Mouse (Mus musculus) stomach, embryonic 16.5 days (tissue): ENCODE data around the gene Metap1d. TPM values are rescaled to one million over a fixed set of nuclear protein-coding genes. Genes with fewer than 3 reads are reported as not detected.
A peak's percentile ranks its signal among the peaks of the same experiment; 100 is the strongest.

Source experiments
- ATAC-seq: fragments of 200-750 bp; cut with Nextera tagmentation; 2 replicates; pipeline ENCODE4 v1.8.0; 2017; ENCODE audit warnings: moderate number of reproducible peaks, moderate TSS enrichment; ENCODE audit not compliant: insufficient read depth, low FRiP score
- H3K27ac ChIP-seq: fragments of 300-500 bp; sonication (generic); 2 replicates; pipeline ENCODE4 v1.5.1; 2014; ENCODE audit warnings: low read length
- H3K27me3 ChIP-seq: fragments of 300-500 bp; sonication (generic); 2 replicates; pipeline ENCODE4 v1.6.1; 2014; ENCODE audit warnings: low read length, control low read depth, mixed read lengths; ENCODE audit not compliant: control insufficient read depth, insufficient read depth
- H3K36me3 ChIP-seq: fragments of 300-500 bp; sonication (generic); 2 replicates; pipeline ENCODE4 v1.6.1; 2014; ENCODE audit warnings: low read length; ENCODE audit not compliant: control insufficient read depth, insufficient read depth
- H3K4me1 ChIP-seq: fragments of 300-500 bp; sonication (generic); 2 replicates; pipeline ENCODE4 v1.6.1; 2014; ENCODE audit warnings: low read length, control low read depth, mixed read lengths; ENCODE audit not compliant: control insufficient read depth, insufficient read depth
- H3K4me2 ChIP-seq: fragments of 300-500 bp; sonication (generic); 2 replicates; pipeline ENCODE4 v1.6.1; 2014; ENCODE audit warnings: low read depth, low read length, mixed read lengths
- H3K4me3 ChIP-seq: fragments of 300-500 bp; sonication (generic); replicated peaks from 2 replicates; pipeline ENCODE4 v1.5.1; 2014; ENCODE audit warnings: mild to moderate bottlenecking, low read length
- H3K9ac ChIP-seq: fragments of 300-500 bp; sonication (generic); 2 replicates; pipeline ENCODE4 v1.6.1; 2014; ENCODE audit warnings: low read length
- H3K9me3 ChIP-seq: fragments of 300-500 bp; sonication (generic); replicated peaks from 2 replicates; pipeline ENCODE4 v1.6.1; 2016; ENCODE audit warnings: low read length, control low read depth; ENCODE audit not compliant: control insufficient read depth
- WGBS: fragments of 180-500 bp; shearing (Covaris S2); extraction: QIAGEN DNeasy Blood & Tissue Kit; methylation state at CpG from one replicate; pipeline ENCODE4 v1.1.7; 2014; 5-methylcytosine and 5-hydroxymethylcytosine counted together
- polyA plus RNA-seq: library from polyadenylated mRNA; unstranded; fragments of >200 nt; fragmentation: Nextera tagmentation; extraction: Ambion mirVana; gene quantifications from 2 replicates; pipeline ENCODE4 v1.2.1, GENCODE M21; 2015

The Metap1d gene
- polyA plus RNA-seq, 1 experiment from 2014 or later: 34.6 TPM

DNA sequence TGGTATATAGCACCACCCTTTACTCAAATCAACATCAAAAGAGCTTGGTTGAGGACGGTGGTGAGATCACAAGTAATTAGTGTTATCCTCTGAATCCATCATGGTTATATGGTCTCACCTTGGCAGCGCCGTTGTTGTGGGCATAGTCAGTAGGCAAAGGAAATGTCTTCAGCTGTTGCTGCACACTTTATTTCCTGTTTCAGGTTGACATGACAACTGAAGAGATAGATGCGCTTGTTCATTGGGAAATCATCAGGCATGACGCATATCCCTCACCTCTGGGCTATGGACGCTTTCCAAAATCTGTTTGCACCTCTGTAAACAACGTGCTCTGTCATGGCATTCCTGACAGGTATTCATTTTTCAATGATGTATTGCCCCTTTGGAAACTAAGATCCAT is 58.1 kb downstream of the Metap1d start:
- no peak overlapping the region for H3K9ac ChIP-seq
- no peak overlapping the region for H3K4me2 ChIP-seq
- 82% methylated on average over 7 of the region's 7 CpGs for WGBS
- H3K27me3 ChIP-seq: no peaks in the 10 kb centered on the region
- no peaks in the 10 kb centered on the region for H3K9me3 ChIP-seq
- no peak for ATAC-seq
- H3K4me1 ChIP-seq: no peaks in the 10 kb centered on the region
- H3K27ac ChIP-seq: no peak overlapping the region
- no peaks in the 10 kb centered on the region for H3K36me3 ChIP-seq
- H3K4me3 ChIP-seq: no peak overlapping the region

DNA sequence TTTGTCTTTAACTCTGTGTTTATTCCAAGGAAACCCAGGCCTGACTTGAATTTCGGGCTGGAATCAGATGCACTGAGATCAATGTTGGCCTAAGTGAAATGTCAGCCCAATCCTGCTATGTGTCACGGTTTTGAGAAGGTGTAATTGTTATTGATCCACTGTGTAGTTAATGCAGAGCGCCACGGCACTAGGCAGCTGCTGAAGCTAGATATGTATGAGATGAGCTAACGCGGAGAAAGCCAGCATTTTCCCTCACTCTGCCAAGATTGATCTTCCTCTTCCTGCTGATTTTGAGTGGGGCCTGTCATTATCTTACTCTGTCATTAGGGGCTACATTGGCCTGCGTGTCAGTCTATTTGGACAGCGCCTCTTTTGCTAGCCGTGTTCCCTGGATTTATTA is 59.2 kb downstream of the Metap1d start:
- Histone ChIP-seq H3K4me3 (no peak overlapping the region), H3K4me1 (no peaks in the 10 kb centered on the region), H3K27ac (no peak overlapping the region), H3K9ac (no peak overlapping the region), H3K4me2 (no peak overlapping the region), H3K27me3 (no peaks in the 10 kb centered on the region), H3K9me3 (no peaks in the 10 kb centered on the region), H3K36me3 (no peaks in the 10 kb centered on the region)
- no peak for ATAC-seq
- 61% methylated on average over 9 of the region's 9 CpGs for WGBS

DNA sequence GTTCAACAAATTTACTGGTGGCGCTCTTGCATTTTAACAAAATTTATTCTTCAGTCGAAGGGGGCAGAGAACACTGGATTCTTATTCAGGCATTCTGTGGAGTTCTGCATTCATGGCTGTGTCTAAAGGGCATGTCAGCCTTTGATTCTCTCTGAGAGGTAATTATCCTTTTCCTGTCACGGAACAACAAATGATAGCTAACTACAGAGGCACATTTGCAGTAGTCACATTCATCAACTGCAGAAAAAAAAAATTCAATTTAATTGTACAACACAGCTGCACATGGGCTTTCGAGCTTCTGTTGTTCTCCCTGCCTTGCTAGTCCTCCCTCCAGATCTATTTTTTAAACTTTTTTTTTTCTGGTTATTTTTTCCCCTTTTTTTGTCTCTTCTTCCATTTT is 63.9 kb downstream of the Metap1d start:
- H3K9me3 ChIP-seq: no peaks in the 10 kb centered on the region
- no peak overlapping the region for H3K27ac ChIP-seq
- H3K4me2 ChIP-seq: no peak overlapping the region
- no peaks in the 10 kb centered on the region for H3K36me3 ChIP-seq
- no peak overlapping the region for H3K9ac ChIP-seq
- H3K27me3 ChIP-seq: 0 out of 2 replicates have a peak, but pooled peaks cover 3% of the 10 kb centered on the region
- no peak overlapping the region for H3K4me3 ChIP-seq
- no peaks in the 10 kb centered on the region for H3K4me1 ChIP-seq
- WGBS: 80% methylated on average over 4 of the region's 4 CpGs
- no peak for ATAC-seq

DNA sequence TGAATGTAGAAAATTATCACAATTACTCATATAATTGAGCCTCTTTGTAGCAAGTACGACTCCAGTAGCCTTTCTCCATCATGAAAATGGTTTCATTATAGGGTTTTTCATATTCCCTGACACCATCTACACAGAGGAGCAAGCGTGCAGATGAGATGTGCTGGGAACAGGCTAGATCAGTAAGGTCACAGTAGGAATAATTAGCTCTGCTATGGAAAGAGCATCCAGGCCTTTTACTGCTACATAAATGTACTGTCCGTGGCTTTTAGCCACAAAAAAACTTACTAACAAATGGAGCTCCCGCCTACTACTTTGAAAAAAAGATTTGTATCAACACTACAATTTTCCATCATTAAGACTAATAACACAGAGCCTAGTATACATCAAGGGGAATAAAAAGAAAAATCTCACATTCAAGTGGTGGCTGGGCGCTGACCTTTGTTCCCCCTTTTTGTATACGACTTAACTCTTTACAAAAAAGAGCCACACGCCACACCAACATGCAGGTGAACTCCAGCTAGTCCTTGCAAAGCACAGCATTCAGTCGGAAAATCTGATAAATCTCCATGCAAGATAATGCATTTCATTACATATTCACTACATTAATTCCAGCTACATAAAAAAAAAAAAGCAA is 64.5 kb downstream of the Metap1d start:
- no peak overlapping the region for H3K27ac ChIP-seq
- H3K27me3 ChIP-seq: peaks cover 6% of the 10 kb centered on the region; the same call in 1 of the 2 replicates
- no peak overlapping the region for H3K4me3 ChIP-seq
- H3K36me3 ChIP-seq: no peaks in the 10 kb centered on the region
- no peak overlapping the region for H3K4me2 ChIP-seq
- no peaks in the 10 kb centered on the region for H3K4me1 ChIP-seq
- no peak overlapping the region for H3K9ac ChIP-seq
- H3K9me3 ChIP-seq: no peaks in the 10 kb centered on the region
- no peak for ATAC-seq
- 73% methylated on average over 8 of the region's 8 CpGs for WGBS

DNA sequence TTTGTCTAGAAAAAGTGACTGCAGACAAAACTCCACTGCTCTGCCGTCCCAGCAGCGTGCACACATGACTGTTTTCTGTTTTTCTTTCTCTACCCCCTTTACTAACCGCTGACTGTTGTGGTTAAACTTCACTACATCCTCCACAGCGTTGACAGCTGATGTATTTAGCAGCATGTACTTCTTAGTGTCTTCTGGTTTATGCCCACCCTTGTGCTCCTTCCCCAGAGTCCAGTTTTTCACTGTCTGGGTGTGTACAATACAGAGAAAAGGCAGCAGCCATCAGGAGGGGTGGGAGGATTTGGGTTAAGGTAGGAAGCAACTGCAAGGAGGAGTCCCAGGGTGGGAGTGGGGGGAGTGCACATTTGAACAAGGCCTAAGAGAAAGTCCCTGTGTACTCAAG is 69.8 kb downstream of the Metap1d start:
- Histone ChIP-seq H3K9me3 (no peaks in the 10 kb centered on the region), H3K27me3 (peaks cover 54% of the 10 kb centered on the region), H3K4me2 (no peak overlapping the region), H3K9ac (no peak overlapping the region), H3K27ac (no peak overlapping the region), H3K4me1 (no peaks in the 10 kb centered on the region), H3K4me3 (no peak overlapping the region), H3K36me3 (no peaks in the 10 kb centered on the region)
- 64% methylated on average over 4 of the region's 4 CpGs for WGBS
- ATAC-seq: no peak

DNA sequence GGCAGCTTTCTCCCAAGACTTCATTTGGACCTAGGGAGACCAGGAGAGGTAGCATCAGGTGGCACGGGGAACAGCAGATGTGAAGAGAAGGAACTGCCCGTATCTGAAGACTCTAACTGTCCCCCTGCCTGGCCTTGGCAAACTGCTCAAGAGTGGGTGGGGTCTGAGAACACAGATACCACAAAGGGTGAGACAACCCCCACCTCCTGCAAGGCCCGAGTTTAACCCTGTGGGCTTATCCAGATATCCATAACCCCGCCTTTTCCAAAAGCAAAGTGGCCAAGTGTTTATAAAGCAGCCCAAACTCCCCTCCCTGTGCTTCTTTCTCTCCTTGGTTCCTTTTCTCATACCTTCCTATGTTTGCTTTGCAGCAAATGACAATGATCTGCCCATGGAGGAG is 70.4 kb downstream of the Metap1d start:
- no peak overlapping the region for H3K4me2 ChIP-seq
- H3K27ac ChIP-seq: no peak overlapping the region
- no peak overlapping the region for H3K9ac ChIP-seq
- no peaks in the 10 kb centered on the region for H3K4me1 ChIP-seq
- ATAC-seq: no peak
- H3K4me3 ChIP-seq: no peak overlapping the region
- WGBS: 35% methylated on average over 4 of the region's 4 CpGs
- peaks cover 55% of the 10 kb centered on the region for H3K27me3 ChIP-seq
- H3K9me3 ChIP-seq: no peaks in the 10 kb centered on the region
- H3K36me3 ChIP-seq: no peaks in the 10 kb centered on the region

DNA sequence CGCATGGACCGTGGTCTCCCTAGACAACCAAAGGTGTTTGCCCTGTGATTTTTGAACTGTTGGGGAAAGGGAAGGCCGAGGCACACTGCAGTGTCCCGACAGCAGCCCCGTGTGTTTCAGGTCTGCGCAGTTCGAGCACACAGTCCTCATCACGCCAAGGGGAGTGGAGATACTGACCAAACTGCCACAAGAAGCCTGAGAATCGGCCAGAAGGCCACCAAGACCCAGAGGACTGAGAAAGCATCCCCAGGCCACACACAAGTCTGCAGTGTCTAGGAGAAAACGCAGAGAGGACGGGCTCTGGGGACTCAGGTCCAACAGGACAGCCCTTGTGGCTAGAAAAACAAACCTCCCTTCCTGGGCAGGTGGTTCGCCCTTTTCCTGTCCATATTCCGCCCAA is 71.7 kb downstream of the Metap1d start:
- H3K9me3 ChIP-seq: no peaks in the 10 kb centered on the region
- WGBS: 28% methylated on average over 13 of the region's 13 CpGs
- H3K4me2 ChIP-seq: no peak overlapping the region
- no peak for ATAC-seq
- H3K27ac ChIP-seq: no peak overlapping the region
- H3K4me3 ChIP-seq: no peak overlapping the region
- peaks cover 69% of the 10 kb centered on the region for H3K27me3 ChIP-seq
- no peak overlapping the region for H3K9ac ChIP-seq
- H3K36me3 ChIP-seq: no peaks in the 10 kb centered on the region
- peaks cover 5% of the 10 kb centered on the region for H3K4me1 ChIP-seq

DNA sequence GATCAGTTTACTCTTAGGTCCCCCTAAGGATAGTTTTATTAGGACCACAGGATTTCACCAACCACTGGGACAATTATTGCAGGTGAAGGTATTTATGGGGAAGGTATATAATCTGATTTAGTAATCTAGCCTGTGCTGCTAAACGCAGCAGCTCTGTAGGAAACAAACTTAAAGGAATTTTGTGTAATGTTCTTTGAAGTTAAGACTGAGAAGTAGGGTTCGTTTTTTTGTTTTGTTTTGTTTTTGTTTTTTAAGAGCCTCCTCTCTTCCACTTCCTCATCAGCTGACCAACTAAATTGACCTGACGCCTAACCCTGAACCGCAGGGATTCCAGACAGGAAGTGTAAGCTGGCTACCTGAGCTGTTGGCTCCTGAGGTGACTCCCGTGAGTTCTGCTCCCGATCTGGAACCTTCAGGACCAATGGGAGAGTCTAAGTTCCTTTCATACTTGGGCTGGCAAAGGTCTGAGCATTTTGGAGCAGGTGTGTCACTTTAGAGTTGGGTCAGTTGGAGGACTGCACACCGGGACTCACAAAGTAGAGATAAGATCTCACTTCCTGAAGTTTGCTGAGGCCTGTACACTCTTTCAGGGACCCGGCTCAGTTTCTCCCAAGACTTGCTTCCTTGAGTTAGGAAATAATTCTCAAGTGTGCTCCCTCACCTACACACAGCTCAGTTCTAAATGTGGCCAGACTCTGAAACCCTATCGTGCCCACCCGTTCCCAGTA is 73.7 kb downstream of the Metap1d start:
- Histone ChIP-seq H3K9ac (no peak overlapping the region), H3K4me1 (peaks cover 8% of the 10 kb centered on the region), H3K27ac (no peak overlapping the region), H3K4me3 (no peak overlapping the region), H3K9me3 (no peaks in the 10 kb centered on the region), H3K27me3 (peaks cover 85% of the 10 kb centered on the region), H3K4me2 (no peak overlapping the region), H3K36me3 (no peaks in the 10 kb centered on the region)
- WGBS: 4% methylated on average over 10 of the region's 10 CpGs
- ATAC-seq: no peak

DNA sequence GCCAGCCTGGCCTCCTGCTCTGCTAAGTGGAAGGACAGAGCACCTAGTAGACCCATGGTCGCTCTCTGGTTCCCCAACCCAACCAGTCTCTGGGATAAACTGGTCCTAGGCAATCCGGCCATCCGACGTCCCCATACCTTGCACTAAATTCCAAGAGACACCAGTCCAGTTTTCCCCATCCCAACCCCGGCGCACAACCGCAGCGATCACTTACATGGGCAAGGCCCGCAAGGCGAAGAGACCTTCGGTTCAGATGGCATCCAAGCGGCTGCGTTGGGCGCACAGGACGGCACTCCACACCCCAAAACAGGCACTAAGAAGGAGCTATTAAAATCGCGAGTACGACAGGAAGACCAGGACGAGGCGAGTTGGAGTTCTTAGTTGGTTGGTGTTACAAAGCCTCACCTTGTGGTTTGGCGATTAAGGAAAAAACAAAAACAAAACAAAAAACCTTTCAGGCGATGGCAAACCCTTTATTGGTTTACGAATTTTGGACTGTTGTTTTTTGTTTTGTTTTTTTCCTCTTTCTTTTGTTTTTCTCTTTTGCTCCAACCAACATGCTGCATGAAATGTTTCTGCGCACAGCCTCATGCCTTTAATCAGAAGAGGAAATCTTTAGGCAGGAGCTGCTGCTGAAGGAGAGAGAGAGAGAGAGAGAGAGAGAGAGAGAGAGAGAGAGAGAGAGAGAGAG is 74.4 kb downstream of the Metap1d start:
- peaks cover 89% of the 10 kb centered on the region for H3K27me3 ChIP-seq
- WGBS: 4% methylated on average over 24 of the region's 24 CpGs
- no peak overlapping the region for H3K27ac ChIP-seq
- ATAC-seq: no peak
- no peak overlapping the region for H3K4me2 ChIP-seq
- no peaks in the 10 kb centered on the region for H3K36me3 ChIP-seq
- H3K9me3 ChIP-seq: no peaks in the 10 kb centered on the region
- peak overlapping the region; percentile 14; the same call in 1 of the 2 replicates for H3K4me3 ChIP-seq
- H3K9ac ChIP-seq: no peak overlapping the region
- H3K4me1 ChIP-seq: peaks cover 8% of the 10 kb centered on the region
